Mouse (Mus musculus): ENCODE results near the gene Cyth1. TPM values are rescaled to one million over a fixed set of nuclear protein-coding genes. Genes with fewer than 3 reads are reported as not detected.

Gene Cyth1
- 16.7 and 22.4 TPM in 2 replicates for polyA plus RNA-seq (2012; rRNA removed)

DNA sequence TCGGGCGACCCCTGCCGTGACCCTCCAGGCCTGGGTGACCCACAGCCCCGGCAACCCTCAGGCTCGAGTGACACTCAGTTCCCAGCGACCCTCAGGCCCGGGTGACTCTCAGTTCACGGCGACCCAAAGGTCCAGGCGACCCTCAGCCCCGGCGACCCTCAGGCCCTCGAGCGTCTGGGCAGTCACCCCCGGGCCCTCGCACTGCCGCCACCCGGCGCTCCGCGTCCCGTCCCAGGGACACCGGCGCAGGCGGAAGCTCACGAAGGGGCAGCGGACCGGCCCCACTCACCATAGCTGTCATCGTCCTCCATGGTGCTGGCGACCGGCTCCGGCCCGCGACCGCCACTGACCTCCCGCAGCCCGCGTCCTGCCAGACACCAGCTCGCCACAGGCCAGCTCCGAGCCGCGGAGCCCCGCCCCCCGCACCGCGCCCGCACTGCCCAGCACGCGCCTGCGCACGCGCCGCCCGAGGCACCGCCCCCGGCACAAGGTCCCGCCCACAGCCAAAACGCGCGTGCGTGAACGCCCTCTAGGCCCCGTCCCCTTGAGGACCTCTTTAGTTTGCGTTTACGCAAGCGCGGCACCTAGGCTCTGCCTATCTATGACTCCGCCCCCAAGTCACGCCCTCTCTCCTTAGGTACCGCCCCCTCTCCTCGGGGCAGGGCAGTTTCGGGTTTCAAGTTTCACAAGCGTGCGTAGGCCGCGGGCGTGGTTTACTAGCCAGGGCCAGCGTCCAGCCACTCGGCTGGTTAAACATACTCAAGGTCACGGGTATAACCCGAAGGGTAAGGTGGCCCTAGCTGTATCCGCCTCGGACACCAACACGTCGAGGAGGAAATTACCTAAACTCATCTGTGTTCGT is at the start of gene Cyth1:
TSS of gene Cyth1 (minus strand) at position 443 of the 862 bp plus-strand sequence.
- WGBS: under 1% methylated on average over 85 of the region's 86 CpGs
- DNase-seq (ENCODE audit: low read depth, low spot score): peak; percentile 99

DNA sequence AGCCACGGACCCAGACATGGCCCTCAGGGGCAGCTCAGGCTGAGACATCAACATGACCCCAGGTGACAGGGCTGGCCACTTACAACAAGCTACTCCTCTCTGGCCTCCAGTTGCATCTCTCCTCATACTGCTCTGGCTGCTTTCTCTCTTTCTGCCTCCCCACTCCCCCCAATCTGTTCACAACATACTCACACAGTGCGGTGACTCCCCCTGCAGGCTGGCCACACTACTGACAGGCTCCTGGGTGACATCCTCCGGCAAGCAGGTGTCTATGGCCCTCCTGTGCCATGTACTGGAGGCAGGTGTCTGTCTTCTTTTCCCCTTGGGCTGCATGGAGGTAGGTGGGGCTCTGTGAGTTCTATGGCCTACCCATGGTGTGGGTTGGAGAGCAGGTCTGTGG is 49.6 kb upstream of the Cyth1 start:
- 86% methylated on average over 3 of the region's 3 CpGs for WGBS
- no peak for DNase-seq (ENCODE audit: low read depth, low spot score)

DNA sequence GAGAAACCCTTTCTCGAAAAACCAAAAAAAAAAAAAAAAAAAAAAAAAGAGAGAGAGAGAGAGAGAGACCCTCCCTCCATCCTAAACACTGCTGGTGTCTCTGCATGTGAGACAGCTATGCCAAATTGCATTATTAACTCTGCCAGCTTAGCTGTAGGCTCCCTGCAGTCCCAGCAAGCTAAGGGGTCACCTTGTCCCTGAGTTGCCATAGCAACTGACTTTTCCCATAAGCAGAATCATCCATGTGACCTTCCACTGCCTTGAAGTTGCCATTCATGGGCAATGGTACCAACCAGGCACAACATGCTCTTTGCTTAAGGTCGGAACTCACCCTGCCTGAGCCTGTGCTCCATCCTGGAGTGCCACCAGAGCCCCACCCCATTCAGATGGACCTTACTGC is 46.6 kb upstream of the Cyth1 start:
- DNase-seq (ENCODE audit: low read depth, low spot score): no peak
- 81% methylated on average over 1 of the region's 2 CpGs for WGBS

DNA sequence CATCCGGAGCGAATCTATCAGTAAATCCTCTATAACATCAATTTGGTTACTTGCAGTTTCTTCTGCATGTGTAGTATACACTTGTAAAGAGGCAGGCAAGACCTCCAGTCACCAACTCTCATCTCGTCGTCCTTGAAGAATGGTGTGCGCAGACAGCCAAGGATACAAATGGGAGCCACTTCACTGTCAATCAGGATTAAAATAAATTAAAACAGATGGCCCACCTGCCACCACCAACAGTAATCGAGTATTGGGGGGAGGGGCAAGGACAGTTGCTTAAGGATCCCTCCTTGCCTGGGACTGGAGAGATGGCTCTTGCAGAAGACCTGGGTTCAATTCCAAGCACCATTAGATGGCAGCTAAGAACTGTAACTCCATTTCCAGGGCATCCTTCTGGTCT is 44.3 kb upstream of the Cyth1 start:
- 80% methylated on average over 6 of the region's 6 CpGs for WGBS
- DNase-seq (ENCODE audit: low read depth, low spot score): no peak

DNA sequence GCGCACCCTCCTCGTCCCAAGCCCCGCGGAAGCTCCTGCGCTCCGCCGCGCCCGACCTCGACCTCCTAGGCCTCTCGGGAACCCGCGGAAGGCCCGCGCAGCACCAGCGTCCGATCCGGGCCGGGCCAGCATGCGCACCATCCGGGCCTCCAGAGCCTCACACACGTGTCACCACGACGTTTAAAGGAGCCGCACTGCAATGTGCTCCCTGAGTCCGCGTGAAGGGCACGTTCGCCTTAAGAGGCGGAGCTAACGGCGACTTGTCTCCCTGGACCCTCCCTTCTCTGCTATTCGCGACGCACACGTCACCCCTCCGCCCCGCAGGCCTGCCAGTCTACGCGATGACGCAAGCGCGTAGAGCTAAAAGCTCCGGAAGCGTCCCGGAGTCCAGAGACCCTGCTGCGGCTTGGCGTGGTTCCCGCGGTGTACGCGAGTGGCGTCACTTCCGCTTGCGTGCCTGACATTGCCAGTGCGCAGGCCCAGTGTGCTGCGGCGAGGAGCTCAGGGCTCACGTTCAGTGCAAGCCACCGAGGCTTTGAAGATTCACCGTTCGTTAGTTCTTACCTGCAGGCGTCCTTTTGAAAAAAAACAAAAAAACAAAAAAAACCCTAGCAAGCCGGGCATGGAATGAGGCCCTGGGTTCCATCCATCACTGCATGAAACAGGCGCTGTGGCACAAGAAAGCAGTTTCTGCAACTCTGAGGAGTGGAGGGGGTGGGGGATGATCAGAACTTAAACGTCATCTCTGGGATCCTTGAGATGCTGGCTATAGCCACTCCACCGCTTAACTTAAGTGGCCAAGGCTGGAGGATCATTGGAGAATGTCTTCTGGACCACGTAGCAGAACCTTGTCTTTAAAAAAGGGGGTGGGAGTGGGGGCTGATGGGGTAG is 41.9 kb upstream of the Cyth1 start, which contains the start of gene Usp36:
TSS of gene Usp36 (minus strand) at position 246 of the 891 bp plus-strand sequence.
- DNase-seq (ENCODE audit: low read depth, low spot score): peak; percentile 99
- WGBS: under 1% methylated on average over 68 of the region's 68 CpGs

DNA sequence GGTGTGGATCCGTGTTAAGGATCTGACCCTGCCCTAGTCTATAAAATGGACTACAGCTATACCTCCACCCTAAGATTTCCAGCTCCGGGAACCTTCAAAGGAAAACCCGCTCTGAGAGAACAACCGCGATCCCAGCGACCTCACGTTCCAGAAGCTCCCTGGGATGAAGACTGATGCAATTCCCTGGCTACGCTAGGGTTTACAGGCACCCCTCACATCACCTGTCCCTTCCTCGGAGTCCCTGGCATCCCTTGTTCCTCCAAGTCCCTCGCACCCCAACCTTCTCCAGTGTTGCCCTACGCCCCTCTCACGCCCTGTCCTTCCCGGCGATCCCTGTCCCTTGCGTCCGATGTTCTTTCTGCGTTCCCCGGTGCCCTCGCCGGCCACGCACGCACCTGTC is 41.2 kb upstream of the Cyth1 start:
- no peak for DNase-seq (ENCODE audit: low read depth, low spot score)
- WGBS: under 1% methylated on average over 22 of the region's 22 CpGs

DNA sequence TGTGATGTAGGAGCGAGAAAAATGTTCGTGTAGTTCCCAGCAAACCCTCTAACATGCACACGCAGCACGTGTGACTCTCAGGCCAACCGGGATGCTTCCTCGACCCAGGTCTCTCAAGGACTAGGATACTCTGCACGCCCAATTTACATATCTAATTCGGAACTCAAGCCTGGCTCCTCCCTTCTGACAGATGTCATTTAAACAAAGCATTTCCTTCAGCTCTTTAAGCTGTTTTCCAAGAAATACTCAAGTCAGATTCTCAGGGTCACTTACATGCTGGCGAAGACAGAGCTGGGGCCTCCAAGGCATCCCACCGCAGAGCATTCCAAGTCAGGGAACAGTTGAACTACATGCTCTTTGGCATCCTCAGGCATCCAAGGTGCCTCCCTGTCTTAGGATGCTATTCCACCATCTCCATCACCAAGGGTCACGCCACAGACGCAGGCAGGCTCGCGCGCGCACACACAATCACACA is 40.7 kb upstream of the Cyth1 start:
- DNase-seq (ENCODE audit: low read depth, low spot score): no peak
- WGBS: under 1% methylated on average over 16 of the region's 16 CpGs

DNA sequence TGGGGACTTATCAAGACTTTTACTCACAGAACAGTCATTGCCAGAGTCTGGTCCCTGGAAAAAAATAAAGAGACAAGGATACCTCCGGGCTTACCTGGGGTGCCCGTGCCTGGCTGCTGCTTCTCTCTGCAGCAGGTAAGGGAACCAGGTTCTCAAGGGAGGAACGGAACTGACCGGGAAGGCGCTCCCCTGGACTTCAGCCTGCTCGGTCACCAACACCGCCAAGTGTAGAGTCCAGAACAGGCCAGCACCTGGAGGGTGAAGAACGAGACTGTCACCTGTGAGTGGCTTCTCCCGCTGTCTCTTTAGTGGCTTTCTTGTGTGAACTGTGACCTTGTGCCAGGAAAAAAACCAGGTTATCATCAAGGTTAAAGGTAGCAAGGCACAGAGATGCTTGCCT is 39.2 kb upstream of the Cyth1 start:
- no peak for DNase-seq (ENCODE audit: low read depth, low spot score)
- WGBS: 94% methylated on average over 9 of the region's 9 CpGs

DNA sequence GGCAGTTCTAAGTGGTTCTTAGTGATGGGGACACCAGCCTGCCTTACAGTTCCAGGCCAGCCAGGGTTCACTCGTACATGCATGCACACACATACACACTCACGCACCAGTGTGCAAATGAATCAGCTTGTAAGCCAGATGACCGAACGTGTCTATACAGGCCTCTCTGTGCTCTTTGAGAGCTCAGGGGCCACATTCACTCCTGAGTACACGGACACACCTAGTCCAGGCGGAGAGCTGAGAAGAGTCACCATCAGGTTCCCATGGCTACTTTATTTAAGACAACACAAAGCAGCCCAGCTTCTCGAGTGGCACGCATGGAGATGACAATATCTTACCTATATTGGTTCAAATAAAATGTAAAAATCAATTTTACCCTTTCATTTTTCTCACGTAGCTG is 38.0 kb upstream of the Cyth1 start:
- 70% methylated on average over 9 of the region's 9 CpGs for WGBS
- no peak for DNase-seq (ENCODE audit: low read depth, low spot score)

DNA sequence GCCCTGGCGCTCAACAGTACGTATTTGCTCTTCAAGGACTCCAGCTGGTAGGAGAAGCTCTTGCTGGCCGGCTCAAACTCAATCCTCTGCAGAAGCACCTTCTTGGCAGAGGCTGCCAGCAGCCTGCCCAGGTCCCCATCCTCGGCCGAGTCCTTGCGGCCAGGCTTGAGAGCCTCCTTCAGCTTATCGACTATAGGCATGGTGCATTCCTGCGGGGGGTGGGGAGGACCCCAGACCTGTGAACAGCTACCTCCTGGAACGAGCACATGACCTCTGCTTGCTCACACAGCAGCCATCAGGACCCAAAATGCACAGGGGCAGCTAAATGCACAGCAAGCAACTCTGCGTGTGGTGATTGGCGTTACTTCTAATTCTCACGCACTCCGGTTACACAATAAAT is 37.4 kb upstream of the Cyth1 start:
- no peak for DNase-seq (ENCODE audit: low read depth, low spot score)
- 92% methylated on average over 13 of the region's 13 CpGs for WGBS

DNA sequence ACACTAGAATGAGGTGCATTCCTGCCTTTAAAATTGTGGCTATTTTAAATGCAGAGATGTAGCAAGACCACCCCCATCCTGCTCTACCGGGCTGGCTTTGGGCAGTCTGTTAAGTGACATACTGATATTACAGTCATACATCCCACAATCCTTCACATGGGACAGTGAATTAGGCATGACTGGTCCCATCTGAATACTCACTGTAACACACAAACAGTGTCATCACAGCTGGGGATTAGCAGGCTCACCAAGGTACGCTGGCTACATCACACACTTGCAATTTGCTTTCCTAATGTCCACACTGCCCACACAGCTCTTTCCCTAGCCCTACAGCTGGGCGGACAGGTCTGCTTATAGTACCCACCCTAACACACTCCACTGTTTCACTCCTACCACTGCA is 31.8 kb upstream of the Cyth1 start:
- DNase-seq (ENCODE audit: low read depth, low spot score): no peak
- WGBS: 96% methylated on average over 3 of the region's 3 CpGs

DNA sequence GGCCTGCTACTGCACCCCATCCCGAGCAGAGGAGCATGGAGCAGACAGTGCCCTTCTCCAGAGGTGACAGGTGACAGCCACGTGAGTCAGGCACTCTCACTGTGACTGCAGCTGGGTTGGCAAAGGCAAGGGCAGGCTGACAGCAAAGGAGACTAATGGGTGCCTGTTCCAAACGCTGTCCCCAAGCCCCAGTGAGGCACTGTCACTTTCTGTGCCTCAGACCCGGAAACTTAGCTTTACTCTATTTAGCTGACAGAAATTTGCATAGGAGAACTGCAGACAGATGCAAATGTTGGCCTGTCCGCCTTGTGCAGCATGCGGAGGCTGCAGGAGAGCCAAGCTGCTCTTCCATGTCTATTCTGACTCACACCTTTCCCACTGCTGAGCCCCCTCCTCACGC is 27.9 kb upstream of the Cyth1 start:
- WGBS: 87% methylated on average over 7 of the region's 7 CpGs
- no peak for DNase-seq (ENCODE audit: low read depth, low spot score)

DNA sequence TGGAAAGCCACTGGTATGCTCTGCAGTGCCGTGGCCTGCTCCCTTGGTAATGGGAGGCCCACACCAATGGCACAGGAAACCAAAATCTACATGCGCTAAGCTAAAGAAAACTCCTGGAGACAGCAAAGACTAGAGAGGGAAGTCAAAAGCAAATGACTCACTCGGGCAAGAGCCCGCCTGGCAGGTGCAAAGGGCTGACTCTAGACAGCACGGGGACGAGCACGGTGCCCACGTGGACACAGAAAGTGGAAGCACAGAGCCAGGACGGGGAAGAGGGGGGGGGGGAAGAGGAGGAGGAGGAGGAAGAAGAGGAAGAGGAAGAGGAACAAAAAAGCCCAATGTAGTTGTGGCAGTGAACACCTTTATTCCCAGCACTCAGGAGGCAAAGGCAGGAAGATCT is 26.7 kb upstream of the Cyth1 start:
- DNase-seq (ENCODE audit: low read depth, low spot score): no peak
- 89% methylated on average over 9 of the region's 9 CpGs for WGBS

DNA sequence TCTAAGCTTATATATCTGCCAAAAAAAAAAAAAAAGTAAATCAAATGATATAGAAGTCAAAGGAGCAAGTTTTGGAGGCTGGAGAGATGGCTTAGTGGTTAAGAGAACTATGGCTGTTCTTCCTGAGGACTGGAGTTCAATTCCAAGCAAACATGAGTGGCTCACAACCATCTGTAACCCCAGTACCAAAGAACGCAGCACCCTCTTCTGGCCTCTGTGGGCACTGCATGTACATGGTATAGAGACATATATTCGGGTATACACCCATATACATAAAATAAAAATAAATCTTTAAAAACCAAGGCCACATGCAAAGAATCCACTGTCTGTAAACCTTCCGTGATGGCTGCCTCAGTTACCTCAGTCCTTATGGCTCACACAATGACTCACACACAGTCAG is 21.4 kb upstream of the Cyth1 start:
- no peak for DNase-seq (ENCODE audit: low read depth, low spot score)
- WGBS: 93% methylated on average over 3 of the region's 3 CpGs

DNA sequence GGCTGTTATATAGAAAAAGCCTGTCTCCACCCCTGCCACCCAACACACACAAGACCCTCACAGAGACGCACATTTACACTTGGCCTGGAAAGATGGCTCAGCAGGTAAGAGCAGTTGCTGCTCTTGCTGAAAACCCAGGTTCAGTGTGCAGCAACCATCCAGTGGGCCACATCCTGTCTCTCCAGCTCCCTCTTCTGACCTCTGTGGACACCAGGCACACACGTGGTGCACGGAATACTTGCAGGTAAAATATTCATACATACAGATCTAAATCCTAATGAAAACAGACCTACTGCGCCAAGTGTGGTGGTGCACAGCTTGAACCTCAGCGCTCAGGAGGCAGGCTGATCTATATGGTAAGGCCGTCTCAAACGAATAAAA is 18.3 kb upstream of the Cyth1 start:
- 86% methylated on average over 7 of the region's 7 CpGs for WGBS

DNA sequence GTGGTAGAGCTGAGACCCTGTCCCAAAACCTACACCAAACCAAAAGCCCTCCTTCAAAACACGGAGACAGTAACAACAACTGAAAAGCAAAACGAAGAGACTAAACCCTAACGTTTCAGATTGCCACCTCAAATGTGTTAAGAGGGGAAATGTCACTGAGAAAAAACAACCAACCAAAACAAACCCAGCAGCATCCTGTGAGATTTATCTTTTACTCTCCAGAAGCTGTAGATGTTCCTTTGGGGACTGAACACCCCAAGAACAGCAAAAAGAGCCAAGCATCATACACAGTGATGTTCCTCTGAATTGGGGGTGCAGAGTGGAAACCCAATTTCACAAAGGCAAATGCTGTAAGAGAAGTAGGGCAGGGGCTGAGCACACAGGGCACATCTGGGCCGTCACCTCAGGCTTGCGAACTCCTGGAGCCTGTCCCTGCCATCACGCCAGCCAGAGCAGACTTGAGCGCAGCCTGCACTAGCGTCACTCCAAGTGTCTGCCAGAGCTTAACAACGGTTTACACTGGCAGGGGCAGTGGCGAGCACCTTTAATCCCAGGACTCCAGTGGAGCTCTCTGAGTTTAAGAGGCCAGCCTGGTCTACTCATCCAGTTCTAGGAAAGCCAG is 17.8 kb upstream of the Cyth1 start:
- WGBS: 84% methylated on average over 10 of the region's 10 CpGs
- no peak for DNase-seq (ENCODE audit: low read depth, low spot score)

More for the DNA sequence above, 18.3 kb upstream of the Cyth1 start:
- DNase-seq (ENCODE audit: low read depth, low spot score): no peak

DNA sequence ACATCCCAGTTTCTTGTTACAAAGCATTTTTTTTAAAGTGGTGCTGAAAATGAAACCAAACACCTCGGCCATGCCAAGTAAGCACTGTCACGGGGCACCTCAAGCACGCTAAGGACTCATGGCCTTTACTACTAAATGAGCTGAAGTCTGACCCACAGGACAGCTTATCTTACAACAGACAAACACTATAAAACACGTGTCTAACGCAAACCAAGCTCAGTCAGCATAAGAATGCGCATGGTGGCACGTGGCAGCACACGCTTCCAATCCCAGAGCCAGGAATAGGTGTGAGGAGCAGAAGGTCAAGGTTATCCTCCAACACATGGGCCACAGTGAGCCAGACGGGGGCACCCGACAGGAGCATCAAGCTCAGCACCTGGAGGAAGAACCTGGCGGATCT is 17.2 kb upstream of the Cyth1 start:
- DNase-seq (ENCODE audit: low read depth, low spot score): no peak
- 41% methylated on average over 11 of the region's 11 CpGs for WGBS

DNA sequence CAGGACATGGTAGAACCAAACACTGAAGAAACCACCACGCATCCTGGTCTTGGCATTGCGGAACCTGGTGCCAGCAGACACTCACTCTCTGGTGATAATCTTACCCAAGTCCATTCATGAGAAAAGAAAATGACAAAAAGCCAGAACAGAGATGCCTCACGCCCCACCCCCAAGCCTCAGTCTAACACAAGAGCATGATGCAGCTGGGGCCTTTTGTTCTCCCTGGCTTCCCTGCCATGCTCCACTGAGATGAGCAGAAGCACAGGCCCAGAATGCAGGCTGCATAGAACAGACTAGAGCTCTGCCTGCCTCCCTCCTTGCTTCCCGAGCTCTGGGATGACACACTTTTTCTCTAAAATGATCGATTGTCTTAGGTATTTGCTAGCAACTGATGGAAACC is 14.8 kb upstream of the Cyth1 start:
- no peak for DNase-seq (ENCODE audit: low read depth, low spot score)
- WGBS: 95% methylated on average over 5 of the region's 5 CpGs

DNA sequence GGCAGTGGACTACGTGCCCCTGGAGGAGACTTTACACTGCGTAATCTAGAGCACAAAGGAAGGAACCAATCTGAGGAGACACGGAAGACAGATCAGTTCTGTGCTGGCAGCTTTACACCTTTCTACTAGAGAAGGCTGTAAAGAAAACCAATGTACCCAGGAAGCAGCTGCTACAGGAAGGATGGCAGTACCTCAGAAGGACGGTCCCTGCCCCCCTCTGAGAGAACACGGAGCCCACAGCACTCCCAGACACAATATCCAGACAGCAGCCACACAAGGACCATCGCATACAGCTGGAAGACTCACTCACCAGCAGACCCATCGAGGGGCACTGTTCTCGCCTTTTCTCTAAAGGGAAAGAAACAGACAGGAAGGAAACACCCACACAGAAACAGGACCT is 11.7 kb upstream of the Cyth1 start:
- no peak for DNase-seq (ENCODE audit: low read depth, low spot score)
- WGBS: 79% methylated on average over 8 of the region's 8 CpGs

DNA sequence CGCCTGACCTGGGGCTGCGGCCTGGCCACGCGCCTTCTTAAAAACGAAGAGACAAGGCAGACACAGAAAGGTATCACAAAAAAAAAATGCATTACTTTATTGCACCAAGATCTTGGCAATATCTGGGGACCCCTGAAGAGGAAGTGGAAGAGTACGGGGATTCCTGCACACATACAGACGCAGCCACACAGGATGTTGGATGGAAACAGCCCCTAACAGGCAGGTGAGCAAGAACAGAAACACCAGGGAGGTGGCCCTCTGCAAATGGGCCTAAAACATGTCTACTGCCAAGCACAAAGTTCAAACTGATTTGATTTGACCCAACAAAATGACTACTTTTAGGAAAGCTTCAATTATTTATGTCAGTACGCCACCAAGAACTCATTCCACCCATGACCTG is 11.2 kb upstream of the Cyth1 start:
- DNase-seq (ENCODE audit: low read depth, low spot score): no peak
- WGBS: 95% methylated on average over 8 of the region's 8 CpGs
